Mouse (Mus musculus) olfactory bulb, adult 2 months (tissue): ENCODE measurements around the gene Stra6.

ENCODE experiments used
- CTCF ChIP-seq: fragments of 200-500 bp; IDR thresholded peaks from 2 replicates; pipeline ENCODE4 v1.5.1; 2012; ENCODE audit warnings: low read depth, mild to moderate bottlenecking, low read length, moderate library complexity; ENCODE audit not compliant: insufficient read depth
- POLR2A ChIP-seq: fragments of 200-500 bp; IDR thresholded peaks from 2 replicates; pipeline ENCODE4 v1.6.1; 2012; ENCODE audit warnings: mild to moderate bottlenecking, low read depth, low read length, moderate library complexity; ENCODE audit not compliant: insufficient read depth

DNA sequence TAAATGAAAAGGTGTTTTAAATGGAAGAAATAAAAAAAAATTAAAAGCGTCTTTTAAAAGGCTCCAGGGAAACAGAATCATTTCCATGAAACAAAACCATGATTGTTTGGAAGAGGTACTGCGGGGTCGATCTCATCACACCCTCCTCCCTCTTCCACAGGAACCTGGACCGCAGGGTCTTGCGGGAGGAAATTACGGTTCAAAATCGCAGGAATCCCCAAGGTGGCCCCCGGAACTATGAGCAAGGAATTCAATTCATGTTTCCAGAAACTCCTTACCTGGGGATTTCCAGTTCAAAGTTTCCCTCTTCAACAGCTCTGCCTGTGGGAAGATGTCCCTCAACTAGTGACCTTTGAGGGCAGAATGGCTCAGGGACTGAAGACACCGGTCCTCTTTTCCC lies 50.4 kb downstream of the Stra6 start:
- TF ChIP-seq POLR2A (no peak), CTCF (no peak)
